Mouse (Mus musculus): ENCODE data around the gene Midn.

The Midn gene

DNA sequence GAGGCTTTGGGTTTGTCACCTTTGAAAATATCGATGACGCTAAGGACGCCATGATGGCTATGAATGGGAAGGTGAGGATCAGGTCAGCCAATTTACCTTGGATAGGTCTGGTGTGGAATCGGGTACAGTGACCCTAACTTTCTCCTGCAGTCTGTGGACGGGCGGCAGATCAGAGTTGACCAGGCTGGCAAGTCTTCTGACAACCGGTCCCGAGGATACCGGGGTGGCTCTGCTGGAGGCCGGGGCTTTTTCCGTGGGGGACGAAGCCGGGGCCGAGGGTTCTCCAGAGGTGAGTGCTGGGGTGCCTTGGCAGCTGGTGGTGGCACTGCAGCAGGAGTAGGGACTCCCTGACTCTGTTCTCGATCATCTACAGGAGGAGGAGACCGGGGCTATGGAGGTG, 22.0 kb downstream of the Midn start:
- DNase-seq (ENCODE audit: low spot score in 2 of 2) = no peak

DNA sequence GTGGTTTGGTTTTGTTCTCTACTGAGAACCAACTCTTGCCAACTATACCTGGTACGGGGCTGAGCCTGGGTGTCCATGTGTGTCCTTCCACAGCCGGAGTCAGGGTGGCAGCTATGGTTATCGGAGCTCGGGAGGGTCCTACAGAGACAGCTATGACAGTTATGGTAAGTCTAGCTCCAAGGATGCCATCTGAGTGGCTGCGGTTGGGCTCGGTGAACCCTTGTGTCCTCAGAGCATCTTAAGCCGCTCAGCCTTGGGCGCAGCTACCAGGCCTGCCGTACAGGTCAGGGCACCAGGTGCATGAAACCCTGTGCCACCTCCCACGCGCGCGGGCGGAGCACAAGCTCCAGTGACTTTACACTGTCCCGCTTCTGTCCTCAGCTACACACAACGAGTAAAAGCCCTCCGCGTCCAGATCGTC, 22.5 kb downstream of the Midn start:
- no peak for DNase-seq (ENCODE audit: low spot score in 2 of 2)

DNA sequence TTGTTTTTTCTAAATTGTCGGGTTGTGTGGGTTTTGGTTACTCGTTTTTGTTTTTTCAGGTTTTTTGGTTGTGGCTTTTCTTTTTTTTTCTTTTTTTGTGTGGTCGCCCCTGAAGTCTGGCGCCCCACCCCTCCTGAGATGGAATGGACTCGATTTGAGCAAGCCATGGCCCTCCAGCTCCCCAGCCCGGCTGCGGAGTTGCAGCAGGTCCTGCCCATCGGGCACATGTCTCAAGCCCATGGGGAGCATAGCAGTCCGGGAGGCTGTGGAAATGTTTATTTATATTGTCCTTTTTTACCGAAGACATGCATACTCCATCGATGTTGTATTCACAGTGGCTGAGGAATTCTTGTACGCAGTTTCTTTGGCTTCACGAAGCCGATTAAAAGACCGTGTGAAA, 23.2 kb downstream of the Midn start:
- no peak for DNase-seq (ENCODE audit: low spot score in 2 of 2)

DNA sequence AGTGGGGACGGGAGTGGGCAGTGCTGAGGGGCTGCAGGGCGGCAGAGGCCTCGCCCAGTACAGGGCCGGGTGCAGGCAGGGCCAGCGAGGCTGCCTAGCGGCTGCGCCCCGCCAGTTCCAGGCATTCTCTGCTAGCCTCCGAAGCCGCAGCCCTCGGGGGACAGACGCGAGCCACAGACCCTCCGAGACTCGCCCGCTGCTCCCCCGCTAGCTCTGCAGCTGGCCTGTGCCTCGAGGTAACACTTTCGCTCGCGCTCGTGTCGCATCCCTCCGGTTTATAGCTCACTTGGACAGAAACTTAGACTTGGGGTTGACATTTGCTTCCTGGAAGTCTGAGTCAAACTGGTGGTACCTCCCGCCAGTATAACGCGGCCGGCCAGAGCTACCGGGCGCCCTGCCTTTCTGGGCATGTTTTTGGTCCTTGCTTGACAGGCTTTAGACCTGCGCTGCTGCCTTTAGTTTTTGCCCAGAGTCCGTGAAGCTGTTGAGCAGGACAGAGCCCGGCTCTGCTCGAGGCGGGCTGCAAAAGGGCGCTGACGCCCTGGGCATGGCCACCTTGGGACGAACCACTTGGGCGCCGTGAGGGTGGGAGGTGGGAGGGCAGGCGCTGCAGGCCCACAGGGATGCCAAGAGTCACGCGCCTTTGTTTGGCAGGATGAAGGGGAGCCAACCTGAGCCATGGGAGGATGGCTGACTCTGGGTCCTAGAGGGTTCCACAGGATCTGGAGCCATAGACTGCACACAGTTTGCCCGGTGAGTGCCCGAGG, 23.9 kb downstream of the Midn start:
- DNase-seq (ENCODE audit: low spot score in 2 of 2) = no peak

DNA sequence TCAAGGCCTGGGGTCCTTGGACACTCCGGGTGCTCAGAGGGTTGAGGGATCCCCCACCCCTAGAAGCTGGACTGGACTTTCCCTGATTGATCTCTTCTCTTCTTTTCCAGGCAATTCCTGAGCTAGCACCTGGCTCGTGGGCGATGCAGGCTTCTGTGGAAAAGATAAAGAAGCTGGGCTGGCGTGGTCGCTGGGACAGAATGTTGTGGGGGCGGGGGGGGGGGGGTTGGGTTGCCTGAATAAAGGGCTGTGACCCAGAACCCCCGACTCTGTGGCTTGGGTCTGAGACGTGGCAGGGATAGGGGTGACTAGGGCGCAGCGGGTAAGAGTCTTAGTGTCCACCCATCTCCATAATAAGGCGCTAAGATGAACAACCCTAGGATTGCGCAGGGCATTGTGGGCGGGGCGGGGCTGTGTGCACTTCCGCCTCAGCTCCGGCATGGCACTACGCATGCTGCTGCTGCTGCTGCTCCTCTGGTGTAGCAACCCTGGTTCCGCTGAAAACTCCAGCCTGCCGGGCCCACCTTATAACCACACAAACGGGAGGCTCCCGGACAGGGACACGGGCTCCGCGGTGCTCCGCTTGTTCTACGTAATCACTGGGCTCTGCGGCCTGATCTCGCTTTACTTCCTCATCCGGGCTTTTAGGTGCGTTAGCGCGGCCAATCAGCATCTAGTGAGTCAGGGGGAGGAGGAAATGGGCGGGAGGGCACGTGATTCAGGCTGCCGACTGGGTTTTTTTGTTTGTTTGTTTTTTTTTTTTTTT, 24.6 kb downstream of the Midn start, which contains the start of gene 1600002K03Rik:
Gene 1600002K03Rik, plus strand, starts transcription at position 418 of the 766 bp plus-strand sequence.
- peak; percentile 94 to 95 for DNase-seq (ENCODE audit: low spot score in 2 of 2)

DNA sequence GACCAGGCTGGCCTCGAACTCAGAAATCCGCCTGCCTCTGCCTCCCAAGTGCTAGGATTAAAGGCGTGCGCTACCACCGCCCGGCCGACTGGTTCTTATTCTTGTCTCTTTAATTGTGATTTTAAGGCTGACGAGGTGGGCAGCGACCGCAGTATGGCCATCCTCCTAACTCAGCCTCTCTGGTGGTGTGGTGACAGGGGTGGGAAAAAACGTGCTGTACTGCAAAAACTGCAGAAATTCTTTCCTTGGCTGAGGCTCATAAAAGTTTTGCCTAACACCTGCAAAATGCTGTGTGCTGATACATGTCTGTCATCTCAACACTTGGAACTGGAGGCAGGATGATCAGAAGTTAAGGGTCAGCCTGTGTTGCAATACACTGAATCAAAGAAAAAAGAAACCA, 25.3 kb downstream of the Midn start:
- no peak for DNase-seq (ENCODE audit: low spot score in 2 of 2)

DNA sequence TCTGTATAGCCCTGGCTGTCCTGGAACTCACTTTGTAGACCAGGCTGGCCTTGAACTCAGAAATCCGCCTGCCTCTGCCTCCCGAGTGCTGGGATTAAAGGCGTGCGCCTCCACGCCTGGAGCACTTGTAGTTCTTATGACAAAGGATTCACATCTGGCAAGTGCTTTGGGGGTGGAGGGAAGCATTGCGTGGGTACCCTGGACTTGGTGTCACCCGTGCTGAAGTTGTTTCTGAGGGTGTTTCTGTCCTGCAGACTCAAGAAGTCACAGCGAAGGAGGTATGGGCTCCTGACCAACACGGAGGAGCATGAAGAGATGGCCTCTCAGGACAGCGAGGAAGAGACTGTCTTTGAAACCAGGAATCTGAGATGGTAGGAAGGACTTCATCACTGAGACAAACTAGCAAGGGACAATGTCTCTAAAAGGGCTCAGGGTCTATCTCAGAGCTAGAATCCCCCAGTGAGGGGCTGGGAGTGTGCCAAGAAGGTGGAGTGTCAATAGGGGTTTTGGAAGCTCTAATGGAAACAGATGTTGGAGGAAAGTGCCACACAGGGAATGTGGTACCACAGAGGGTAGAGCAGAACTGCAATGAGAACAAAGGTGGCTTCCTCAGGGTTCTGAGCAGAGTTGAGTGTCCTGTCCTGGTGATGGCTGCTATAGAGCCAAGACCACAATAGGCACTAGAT, 26.0 kb downstream of the Midn start:
- no peak for DNase-seq (ENCODE audit: low spot score in 2 of 2)

DNA sequence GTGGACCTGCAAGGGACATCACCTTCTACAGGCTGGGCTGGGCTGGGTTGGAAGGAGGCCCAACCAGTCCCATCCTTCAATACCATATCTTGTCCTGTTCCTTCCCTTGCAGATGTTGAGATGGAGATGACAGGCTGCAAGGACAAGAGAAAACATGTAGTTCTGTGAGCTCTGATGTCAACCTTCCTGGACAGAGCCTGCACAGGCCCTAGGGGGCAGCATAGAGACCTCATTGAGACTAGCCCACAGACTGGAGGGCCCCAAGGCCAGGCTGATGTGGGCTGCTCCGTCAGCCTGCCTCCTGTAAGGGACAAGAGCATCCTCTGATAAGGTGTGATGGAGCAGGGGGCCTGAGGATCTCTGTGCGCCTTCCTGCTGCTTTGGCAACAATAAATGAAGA, 26.6 kb downstream of the Midn start:
- DNase-seq (ENCODE audit: low spot score in 2 of 2) = peak in 1 of 2 experiments; percentile 50

DNA sequence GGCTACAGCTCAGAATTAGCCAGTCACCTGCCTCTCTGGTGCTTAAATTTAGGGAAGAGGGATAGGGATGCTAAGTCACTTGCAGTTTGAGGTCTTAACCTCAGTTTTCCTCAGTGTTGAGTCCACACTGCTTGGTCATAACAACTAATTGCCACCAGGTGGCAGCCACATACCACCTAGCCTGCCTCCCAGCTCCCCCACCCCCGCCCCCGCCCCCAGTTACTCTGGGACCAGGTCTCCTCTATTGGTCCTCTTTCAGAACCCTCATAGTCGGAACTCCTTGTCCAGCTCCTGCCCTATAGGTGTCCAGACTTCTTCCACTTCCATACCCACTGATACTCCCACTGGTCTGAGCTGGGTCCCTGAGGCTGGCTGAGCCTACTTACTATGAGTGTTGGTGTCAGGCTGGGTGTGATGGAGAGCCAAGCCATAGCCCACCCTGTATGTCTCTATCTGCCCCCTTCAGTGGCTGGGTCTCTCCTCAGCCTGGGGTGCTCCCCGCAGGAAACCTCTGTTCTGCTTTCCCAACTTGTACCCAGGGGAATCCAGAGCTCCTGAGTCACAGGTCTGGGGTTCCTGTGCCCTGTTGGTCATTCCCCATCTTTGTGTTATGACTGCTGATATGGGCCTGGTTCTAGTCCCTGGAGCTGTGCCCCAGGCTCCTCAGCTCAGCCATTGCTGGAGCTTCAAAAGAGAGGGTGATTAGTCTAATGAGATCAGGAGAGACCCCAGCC, 27.6 kb downstream of the Midn start:
- DNase-seq (ENCODE audit: low spot score in 2 of 2) = no peak

DNA sequence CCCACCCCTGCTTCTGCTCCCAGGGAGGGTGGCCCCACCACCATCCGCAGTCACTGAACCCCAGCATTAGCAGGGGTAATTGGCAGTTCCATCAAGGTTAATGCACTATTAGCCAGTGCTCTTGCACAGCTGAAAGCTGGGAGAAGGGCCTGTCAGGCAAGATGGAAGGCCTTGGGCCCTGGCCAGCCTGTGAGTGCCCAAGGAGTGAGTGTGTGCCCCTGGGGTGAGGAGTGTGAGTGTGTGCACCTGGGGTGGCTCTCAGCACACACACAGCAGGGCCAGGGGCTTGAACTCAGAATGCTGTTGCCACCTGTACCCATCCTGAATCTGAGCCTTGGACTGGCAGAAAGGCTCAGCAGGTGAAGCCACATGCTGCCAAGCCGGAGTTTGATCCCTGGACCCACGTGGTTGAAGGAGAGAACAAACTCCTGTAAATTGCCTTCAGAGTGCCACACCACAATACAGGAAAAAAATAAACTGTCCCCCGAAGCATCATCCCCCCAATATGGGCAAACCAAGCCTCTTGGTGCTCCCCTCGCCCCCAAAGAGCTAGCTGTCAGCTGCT, 28.3 kb downstream of the Midn start:
- DNase-seq (ENCODE audit: low spot score in 2 of 2) = no peak

DNA sequence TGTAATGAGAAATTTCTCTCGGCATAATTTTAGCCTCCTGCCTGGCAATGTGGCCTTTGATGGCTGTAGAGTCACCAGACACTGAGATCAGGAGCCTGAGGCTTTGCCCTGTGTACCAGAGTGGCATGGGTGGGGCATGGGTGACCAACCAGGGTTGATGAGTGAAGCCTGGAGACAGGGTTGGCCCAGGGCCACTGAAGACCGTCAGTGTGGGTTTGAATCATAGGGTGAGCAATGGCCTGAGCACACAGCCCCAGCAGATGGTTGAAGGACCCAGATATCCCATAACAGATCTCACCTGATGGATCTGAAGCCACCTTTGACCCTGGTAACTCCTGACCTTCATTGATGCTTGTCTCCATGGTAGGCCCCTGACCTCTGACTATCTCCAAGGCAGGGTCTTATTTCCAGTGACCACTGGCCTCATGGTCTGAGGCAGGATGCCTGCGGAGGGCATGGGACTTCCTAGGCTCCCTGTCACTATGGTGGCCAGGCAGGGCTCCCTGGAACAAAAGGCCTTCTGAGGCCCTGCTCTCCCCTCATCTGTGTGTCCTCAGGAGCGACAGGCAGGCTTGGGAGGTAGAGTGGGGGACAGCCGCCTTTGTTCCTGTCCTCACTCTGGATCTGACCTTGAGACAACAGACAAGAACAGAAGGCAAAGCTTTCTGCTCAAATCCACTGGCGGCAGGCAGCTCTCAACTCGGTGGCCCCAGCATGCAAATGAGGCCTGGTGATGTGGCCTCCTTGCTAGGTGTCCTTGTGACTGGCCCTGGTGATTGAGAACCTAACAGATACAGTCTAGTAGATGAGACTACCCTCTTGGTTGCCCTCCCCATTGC, 29.6 kb downstream of the Midn start:
- no peak for DNase-seq (ENCODE audit: low spot score in 2 of 2)

DNA sequence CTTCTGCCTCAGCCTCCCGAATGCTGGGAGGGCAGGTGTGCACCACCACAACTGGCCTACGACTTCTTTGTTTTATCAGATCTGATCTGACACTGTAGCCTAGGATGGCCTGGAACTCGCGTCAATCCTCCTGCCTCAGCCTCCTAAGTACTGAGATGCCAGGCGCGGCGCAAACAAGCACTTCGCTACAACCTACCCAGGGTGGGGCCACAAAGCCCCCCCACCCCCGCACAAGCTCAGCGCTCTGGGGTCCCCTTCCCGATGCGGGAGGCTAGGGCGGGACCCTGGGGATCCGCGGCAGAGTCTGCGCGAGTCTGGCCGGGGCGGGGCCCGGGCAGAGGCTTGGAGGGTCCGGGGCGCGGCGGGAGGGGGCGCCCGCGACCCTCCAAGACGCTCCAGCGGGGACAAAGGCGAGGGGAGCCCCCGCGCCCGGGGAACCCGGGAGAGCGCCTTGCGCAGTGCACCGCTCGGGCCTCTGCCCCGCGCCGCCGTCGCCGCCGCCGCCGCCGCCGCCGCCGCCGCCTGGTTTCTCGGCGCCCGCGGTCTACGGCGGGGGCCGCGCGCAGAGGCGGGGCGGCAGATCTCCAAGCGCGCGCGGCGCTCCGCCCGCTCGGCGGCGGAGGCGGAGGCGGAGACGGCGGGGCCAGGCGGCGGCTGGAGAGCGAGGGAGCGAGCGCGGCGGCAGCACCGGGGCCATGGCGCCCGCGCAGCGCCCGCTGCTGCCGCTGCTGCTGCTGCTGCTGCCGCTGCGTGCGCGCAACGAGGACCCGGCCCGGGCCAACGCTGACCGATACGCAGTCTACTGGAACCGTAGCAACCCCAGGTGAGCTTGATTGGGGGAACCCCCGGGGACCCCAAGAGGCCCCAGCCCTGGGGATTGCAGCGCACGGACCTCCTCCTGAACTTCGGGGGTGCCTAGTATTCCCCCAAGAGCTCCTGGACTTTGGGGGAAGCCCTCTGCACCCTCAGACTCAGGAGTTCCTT, 31.3 kb downstream of the Midn start, which contains the start of gene Efna2:
Gene Efna2, plus strand, starts transcription at position 415 of the 984 bp plus-strand sequence.
- DNase-seq (ENCODE audit: low spot score in 2 of 2) = no peak

DNA sequence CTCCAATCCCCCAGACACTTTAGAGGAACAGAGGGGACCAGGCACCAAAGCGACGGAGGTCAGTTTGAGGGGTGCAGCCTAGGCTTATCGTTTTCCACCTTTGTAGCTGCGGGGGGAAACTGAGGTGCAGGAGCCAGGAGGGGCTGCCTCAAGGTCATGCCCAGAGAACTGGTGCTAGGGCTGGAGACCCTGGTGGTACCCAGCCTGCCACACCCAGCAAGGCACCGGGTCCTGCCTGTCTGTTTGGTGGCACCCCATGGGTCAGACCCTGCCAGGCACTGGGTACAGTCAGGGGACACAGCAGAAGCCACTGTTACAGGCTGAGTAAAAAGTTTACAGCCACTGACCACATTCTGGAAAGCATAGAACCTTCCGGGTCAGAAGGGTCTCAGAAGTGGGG, 32.2 kb downstream of the Midn start:
- no peak for DNase-seq (ENCODE audit: low spot score in 2 of 2)

DNA sequence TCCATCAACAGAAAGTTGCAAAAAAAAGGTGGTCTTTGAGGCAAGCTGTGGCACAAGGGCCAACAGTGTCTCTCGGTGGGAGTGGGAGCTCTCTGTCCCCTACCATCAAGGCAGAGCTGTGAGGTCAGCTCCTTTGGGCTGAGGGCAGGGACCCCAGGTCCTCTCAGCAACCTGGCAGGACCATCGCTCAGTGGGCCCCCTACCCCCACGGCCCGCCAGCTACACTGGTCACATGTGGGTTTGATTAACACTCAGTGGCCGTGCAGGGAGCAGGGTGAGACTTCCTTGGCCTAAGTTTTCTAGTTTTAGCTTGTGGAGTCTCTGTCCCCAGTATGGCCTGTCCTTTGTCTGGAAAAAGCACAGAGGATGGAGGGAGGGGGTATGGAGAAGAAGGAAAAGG, 32.8 kb downstream of the Midn start:
- DNase-seq (ENCODE audit: low spot score in 2 of 2) = no peak

DNA sequence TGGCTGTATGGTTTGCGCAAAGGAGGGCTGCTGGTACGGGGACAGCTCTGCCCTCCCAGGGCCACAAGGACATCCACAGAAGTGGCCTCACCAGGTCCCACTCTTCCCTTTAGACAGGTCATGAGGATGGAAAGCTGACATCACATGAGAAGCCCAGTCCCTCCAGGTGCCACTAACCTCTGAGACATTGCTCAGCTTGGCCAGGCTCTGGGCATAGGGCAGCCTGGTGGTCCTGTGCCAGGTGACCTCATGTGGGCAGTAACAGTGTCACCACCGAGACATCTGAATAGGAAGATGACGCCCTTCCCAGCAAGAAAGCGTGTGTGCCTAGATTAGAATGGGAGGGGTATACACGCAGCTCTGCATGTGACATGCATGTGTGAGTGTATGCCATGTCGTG, 34.5 kb downstream of the Midn start:
- DNase-seq (ENCODE audit: low spot score in 2 of 2) = no peak

DNA sequence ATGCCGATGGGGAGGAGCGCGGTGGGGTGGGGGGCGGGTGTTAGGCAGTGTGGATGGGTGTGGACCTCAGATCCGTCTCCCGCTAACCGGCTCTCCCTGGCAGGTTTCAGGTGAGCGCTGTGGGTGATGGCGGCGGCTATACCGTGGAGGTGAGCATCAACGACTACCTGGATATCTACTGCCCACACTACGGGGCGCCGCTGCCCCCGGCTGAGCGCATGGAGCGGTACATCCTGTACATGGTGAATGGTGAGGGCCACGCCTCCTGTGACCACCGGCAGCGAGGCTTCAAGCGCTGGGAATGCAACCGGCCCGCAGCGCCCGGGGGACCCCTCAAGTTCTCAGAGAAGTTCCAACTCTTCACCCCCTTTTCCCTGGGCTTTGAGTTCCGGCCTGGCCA, 38.6 kb downstream of the Midn start:
- no peak for DNase-seq (ENCODE audit: low spot score in 2 of 2)

DNA sequence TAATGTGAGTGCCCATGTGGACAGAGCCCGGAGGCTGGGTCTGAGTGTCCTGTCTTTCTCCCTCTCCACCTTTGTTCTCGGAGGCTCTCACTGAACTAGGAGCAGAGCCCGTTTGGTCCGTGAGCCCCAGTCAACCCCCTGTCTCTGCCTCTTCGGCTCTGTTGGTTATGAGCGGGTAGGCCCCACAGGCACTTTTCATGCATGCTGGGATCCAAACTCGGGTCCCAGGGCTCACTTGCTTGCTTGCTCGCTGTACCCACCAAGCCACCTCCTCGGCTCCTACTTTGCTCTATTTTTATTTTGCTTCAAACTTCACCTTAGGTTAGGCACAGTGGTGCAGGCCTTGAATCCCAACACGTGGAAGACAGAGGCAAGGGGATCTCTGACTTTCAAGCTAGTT, 39.7 kb downstream of the Midn start:
- DNase-seq (ENCODE audit: low spot score in 2 of 2) = no peak

DNA sequence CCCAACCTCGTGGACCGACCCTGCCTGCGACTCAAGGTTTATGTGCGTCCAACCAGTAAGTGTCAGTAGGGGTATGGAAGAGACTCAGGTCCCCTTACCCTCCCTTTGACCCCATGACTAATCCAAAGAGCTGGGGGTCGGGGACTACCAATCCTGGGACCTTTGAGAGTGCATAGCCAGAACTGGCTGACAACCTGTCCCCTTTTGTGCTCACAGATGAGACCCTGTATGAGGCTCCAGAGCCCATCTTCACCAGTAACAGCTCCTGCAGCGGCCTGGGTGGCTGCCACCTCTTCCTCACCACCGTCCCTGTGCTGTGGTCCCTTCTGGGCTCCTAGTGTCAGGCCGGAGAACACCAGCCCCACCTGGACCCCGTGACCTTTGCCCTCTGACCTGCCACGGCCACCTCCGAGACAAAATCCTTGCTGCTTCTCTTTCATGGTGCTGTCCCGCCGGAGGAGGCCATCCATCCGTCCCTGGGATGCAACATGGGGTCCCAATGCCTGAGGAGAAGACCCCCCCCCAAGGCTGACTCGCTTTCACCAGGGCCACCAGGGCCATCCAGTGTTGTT, 40.5 kb downstream of the Midn start:
- DNase-seq (ENCODE audit: low spot score in 2 of 2) = no peak

DNA sequence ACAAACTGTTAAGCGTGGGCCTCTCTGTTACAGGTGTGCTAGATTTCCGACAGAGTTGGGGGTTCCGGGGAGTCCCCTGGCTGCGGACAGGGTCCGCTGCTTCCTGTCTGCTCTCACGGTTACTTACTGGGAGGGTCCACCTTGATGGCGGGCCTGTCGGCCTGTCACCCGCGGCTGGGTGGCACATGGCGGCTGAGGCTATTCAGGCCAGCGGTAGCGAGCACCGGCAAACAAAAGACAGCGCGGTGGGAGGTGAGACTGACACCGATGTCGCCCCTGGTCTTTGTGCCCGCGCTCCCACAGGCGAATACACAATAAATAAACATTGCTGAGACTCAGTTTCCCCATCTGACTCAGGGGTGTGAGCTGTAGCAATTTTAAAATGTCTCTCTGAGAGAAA, 41.9 kb downstream of the Midn start:
- DNase-seq (ENCODE audit: low spot score in 2 of 2) = no peak

Measured in natural killer cell, adult 2 months (primary cell).